In the genomic region with DNA sequence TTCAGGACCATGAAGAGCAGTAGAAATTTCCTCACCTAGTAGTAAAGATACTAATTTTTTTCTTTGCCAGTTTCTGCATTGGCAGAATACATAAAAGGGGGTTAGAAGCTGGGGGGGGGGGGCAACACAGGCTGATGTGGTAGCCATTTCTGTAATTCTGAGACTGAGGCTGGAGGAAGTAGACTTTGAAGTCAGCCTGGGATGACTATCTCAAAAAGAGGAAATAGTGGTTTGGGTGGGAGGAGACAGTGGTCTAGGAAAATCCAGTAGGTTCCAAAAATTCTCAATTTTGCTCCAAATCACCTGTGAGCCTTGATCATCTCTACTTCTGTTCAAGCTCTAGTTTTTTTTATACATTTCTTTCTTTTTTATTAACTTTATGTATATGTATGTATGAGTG, we compare ENCODE assay signal across 21 mouse cellular contexts. TPM values are rescaled to one million over a fixed set of nuclear protein-coding genes. Genes with fewer than 3 reads are reported as not detected.
A peak's percentile ranks its signal among the peaks of the same experiment; 100 is the strongest.
DNase-seq lines count a peak whose midpoint lies in the region; TF ChIP-seq lines count a peak whose summit lies in the region.
"Had no signal": no experiment of that assay in that cellular context is flagged by ENCODE, and none has a peak within 500 bp of the region (broad histone marks: within the 10 kb centered on the region; RNA-seq: fewer than 3 reads in every experiment).

No protein-coding gene starts in this region.

- peak; percentile 77 for TF ChIP-seq EP300 in CH12.LX (IDR thresholded peaks at IDR 0.05; ENCODE audit: low read length)

- H3K36me3 ChIP-seq in CH12.LX (replicated peaks in 1 of 2; ENCODE audit: control insufficient read depth in 1 of 2, insufficient read depth in 1 of 2, low read length in 1 of 2), result peaks cover 63 to 86% of the 10 kb centered on the region in 2 experiments
- no peaks in the 10 kb centered on the region for H3K36me3 ChIP-seq in macrophage (ENCODE audit: inconsistent target)

- H3K27me3 ChIP-seq in CH12.LX (replicated peaks), result no peaks in the 10 kb centered on the region
- H3K27me3 ChIP-seq: limb, embryonic 12.5 days; liver, embryonic 15.5 days; neural tube, embryonic 12.5 days had no signal

- TF ChIP-seq POLR2A in CH12.LX (IDR thresholded peaks at IDR 0.05; ENCODE audit: low read depth, low read length), result no peak

- 0 out of 2 replicates have a peak overlapping the region, but pooled peaks have one; percentile 14 for H3K4me2 ChIP-seq in CH12.LX (ENCODE audit: insufficient read depth, low read depth, poor library complexity, severe bottlenecking)
- H3K4me2 ChIP-seq: limb, embryonic 12.5 days; liver, embryonic 15.5 days; neural tube, embryonic 12.5 days had no signal

- H3K79me2 ChIP-seq in CH12.LX (replicated peaks; ENCODE audit: control insufficient read depth, extremely low read depth, insufficient read depth, poor library complexity, severe bottlenecking), result no peaks in the 10 kb centered on the region
- H3K79me2 ChIP-seq in macrophage (ENCODE audit: inconsistent target), result no peaks in the 10 kb centered on the region

- TF ChIP-seq RAD21 in CH12.LX (IDR thresholded peaks at IDR 0.05; ENCODE audit: low read depth, low read length), result no peak

- no peaks in the 10 kb centered on the region for H3K9me3 ChIP-seq in CH12.LX (replicated peaks; ENCODE audit: low read length)
- H3K9me3 ChIP-seq: limb, embryonic 12.5 days; liver, embryonic 15.5 days; neural tube, embryonic 12.5 days had no signal

- TF ChIP-seq CTCF in CH12.LX (conservative IDR thresholded peaks at IDR 0.05 in 1 of 2, IDR thresholded peaks at IDR 0.05 in 1 of 2; ENCODE audit: low read depth in 2 of 2, low read length in 2 of 2), result no peak

- H3K4me3 ChIP-seq in CH12.LX (replicated peaks in 1 of 3; ENCODE audit: low read depth in 2 of 3, low read length in 2 of 3, poor library complexity in 1 of 3) (no peak overlapping the region), macrophage (ENCODE audit: inconsistent target) (no peak overlapping the region)
- H3K4me3 ChIP-seq: erythroblast, embryonic 14.5 days; limb, embryonic 12.5 days; liver, embryonic 15.5 days; myocyte; neural tube, embryonic 12.5 days had no signal

- in situ Hi-C loops in CH12.LX (cut with MboI; ENCODE audit: low pct_ligation_motif_present, low pct_unique_long_range_greater_than_20kb, low sequenced_read_pairs), result no loop called here

- H3K27ac ChIP-seq in CH12.LX (ENCODE audit: insufficient read depth, low read depth), result no peak overlapping the region
- H3K27ac ChIP-seq in macrophage, result peak overlapping the region; percentile 33
- H3K27ac ChIP-seq: hindbrain, postnatal 0 days; limb, embryonic 12.5 days; liver, embryonic 15.5 days; neural tube, embryonic 12.5 days had no signal

- H3K9ac ChIP-seq in CH12.LX (ENCODE audit: insufficient read depth, low read depth), result no peak overlapping the region
- H3K9ac ChIP-seq: limb, embryonic 12.5 days; liver, embryonic 15.5 days; neural tube, embryonic 12.5 days had no signal

- DNase-seq in CH12.LX (ENCODE audit: extremely low read depth), result peak; percentile 84
- peak; percentile 72 for DNase-seq in MEL-GATA-1-ER (ENCODE audit: extremely low read depth, low read depth)
- DNase-seq in embryo, embryonic 10 days (ENCODE audit: low spot score), result no peak
- no peak for DNase-seq in kidney, postnatal 36 days
- DNase-seq in frontal cortex, postnatal 36 days (ENCODE audit: low spot score in 2 of 2), result no peak
- DNase-seq: adrenal gland, adult 8-10 months; cerebellum, adult 11 months; cerebellum, adult 9-10 months; gastrocnemius, postnatal 10 days; heart, postnatal 14 days; kidney, adult 9 months; kidney, postnatal 10 days; lung, postnatal 36 days; right cerebral cortex, postnatal 4 days had no signal

- dilution Hi-C loops in CH12.LX (cut with MboI; ENCODE audit: extremely low pct_ligation_motif_present, extremely low pct_unique_long_range_greater_than_20kb, low sequenced_read_pairs), result no loop called here

- peaks cover 2 to 33% of the 10 kb centered on the region in 2 experiments; a peak in 2 of 4 replicates for H3K4me1 ChIP-seq in CH12.LX (ENCODE audit: control insufficient read depth in 1 of 2, insufficient read depth in 2 of 2)
- H3K4me1 ChIP-seq: limb, embryonic 12.5 days; liver, embryonic 15.5 days; neural tube, embryonic 12.5 days had no signal

TF ChIP-seq in CH12.LX, 34 proteins besides CTCF, POLR2A, EP300 and RAD21:
- TF ChIP-seq SMC3 (IDR thresholded peaks at IDR 0.05; ENCODE audit: low read depth, low read length), result no peak
- peak; percentile 58 for TF ChIP-seq MEF2A (IDR thresholded peaks at IDR 0.05; ENCODE audit: borderline replicate concordance, low read depth, low read length)
- TF ChIP-seq ZKSCAN1 (IDR thresholded peaks at IDR 0.05; ENCODE audit: borderline replicate concordance, low read depth, low read length), result no peak
- TF ChIP-seq IRF4 (IDR thresholded peaks at IDR 0.05; ENCODE audit: low read depth, low read length), result peak; percentile 44; the same call in 1 of the 2 replicates
- 0 out of 2 replicates have a peak, but pooled peaks have one; percentile 21 for TF ChIP-seq JUND (conservative IDR thresholded peaks at IDR 0.05; ENCODE audit: low read depth, low read length)
- TF ChIP-seq ETS1 (conservative IDR thresholded peaks at IDR 0.05; ENCODE audit: low read depth, low read length), result peak; percentile 19; the same call in 1 of the 2 replicates
- peak; percentile 42; the same call in 1 of the 2 replicates for TF ChIP-seq CHD2 (IDR thresholded peaks at IDR 0.05; ENCODE audit: low read length)

RNA-seq across cellular contexts. Expression of gene Pfdn5, which starts 14.4 kb away (rescaled TPM):
- total RNA-seq in CH12.LX (2012; rRNA removed) (265 and 269 TPM in 2 replicates), CH12.LX (2014; rRNA removed) (296 and 371 TPM in 2 replicates)
- polyA plus RNA-seq in CH12.LX (2012; ENCODE audit: insufficient read length, low read depth) (356 and 502 TPM in 2 replicates), macrophage (2018) (258 to 355 TPM (median 355 TPM) in 3 replicates)
- total RNA-seq in macrophage (2018; cell fraction: chromatin; rRNA removed), result 10 to 100 TPM; 18.0 to 66.8 (median 47.8) TPM
- total RNA-seq in macrophage (2018; cell fraction: cytosol; rRNA removed), result 100 to 1,000 TPM; 166 to 430 (median 223) TPM
- 10 to 100 TPM; 35.9 to 91.4 (median 60.9) TPM for total RNA-seq in macrophage (2018; cell fraction: nucleus; rRNA removed)

RNA-seq across cellular contexts. Expression of gene Espl1, which starts 15.4 kb away (rescaled TPM):
- total RNA-seq in CH12.LX (2012; rRNA removed), result 51.0 and 64.6 TPM in 2 replicates
- total RNA-seq in CH12.LX (2014; rRNA removed), result 41.0 and 41.3 TPM in 2 replicates
- 80.7 and 110 TPM in 2 replicates for polyA plus RNA-seq in CH12.LX (2012; ENCODE audit: insufficient read length, low read depth)
- total RNA-seq in macrophage (2018; cell fraction: chromatin; rRNA removed), result 10 to 100 TPM in 9 of 26 experiments, 1 to 10 TPM in 17; 1.8 to 32.0 (median 8.2) TPM
- 1 to 10 TPM in 24 of 26 experiments, under 1 TPM in 2; 0.81 to 8.2 (median 3.1) TPM for total RNA-seq in macrophage (2018; cell fraction: cytosol; rRNA removed)
- 10 to 100 TPM in 3 of 26 experiments, 1 to 10 TPM in 23; 1.3 to 19.0 (median 5.7) TPM for total RNA-seq in macrophage (2018; cell fraction: nucleus; rRNA removed)
- 1.0 to 5.7 TPM (median 3.5 TPM) in 3 replicates for polyA plus RNA-seq in macrophage (2018)

RNA-seq across cellular contexts. Expression of gene Myg1, which starts 20.0 kb away (rescaled TPM):
- total RNA-seq in CH12.LX (2012; rRNA removed), result 105 and 126 TPM in 2 replicates
- 121 and 133 TPM in 2 replicates for total RNA-seq in CH12.LX (2014; rRNA removed)
- polyA plus RNA-seq in CH12.LX (2012; ENCODE audit: insufficient read length, low read depth), result 132 and 166 TPM in 2 replicates
- total RNA-seq in macrophage (2018; cell fraction: chromatin; rRNA removed), result 10 to 100 TPM in 25 of 26 experiments, 1 to 10 TPM in 1; 10.0 to 65.5 (median 29.2) TPM
- total RNA-seq in macrophage (2018; cell fraction: cytosol; rRNA removed), result 10 to 100 TPM; 13.4 to 27.8 (median 20.5) TPM
- total RNA-seq in macrophage (2018; cell fraction: nucleus; rRNA removed), result 10 to 100 TPM; 12.6 to 75.2 (median 23.6) TPM
- 15.1 to 28.2 TPM (median 21.0 TPM) in 3 replicates for polyA plus RNA-seq in macrophage (2018)

RNA-seq across cellular contexts. Expression of gene Mfsd5, which starts 32.2 kb away (rescaled TPM):
- 31.1 and 37.1 TPM in 2 replicates for total RNA-seq in CH12.LX (2012; rRNA removed)
- total RNA-seq in CH12.LX (2014; rRNA removed), result 43.7 and 51.8 TPM in 2 replicates
- polyA plus RNA-seq in CH12.LX (2012; ENCODE audit: insufficient read length, low read depth), result 76.2 and 90.6 TPM in 2 replicates
- total RNA-seq in macrophage (2018; cell fraction: chromatin; rRNA removed), result 10 to 100 TPM in 4 of 26 experiments, 1 to 10 TPM in 22; 2.6 to 13.6 (median 6.1) TPM
- 100 to 1,000 TPM in 1 of 26 experiments, 10 to 100 TPM in 25; 52.1 to 102 (median 74.8) TPM for total RNA-seq in macrophage (2018; cell fraction: cytosol; rRNA removed)
- total RNA-seq in macrophage (2018; cell fraction: nucleus; rRNA removed), result 10 to 100 TPM; 13.5 to 78.9 (median 54.2) TPM
- 49.9 to 84.0 TPM (median 66.7 TPM) in 3 replicates for polyA plus RNA-seq in macrophage (2018)

RNA-seq across cellular contexts. Expression of gene Aaas, which starts 39.1 kb away (rescaled TPM):
- 95.5 and 98.3 TPM in 2 replicates for total RNA-seq in CH12.LX (2012; rRNA removed)
- 107 and 126 TPM in 2 replicates for total RNA-seq in CH12.LX (2014; rRNA removed)
- polyA plus RNA-seq in CH12.LX (2012; ENCODE audit: insufficient read length, low read depth), result 241 and 266 TPM in 2 replicates
- total RNA-seq in macrophage (2018; cell fraction: chromatin; rRNA removed), result 10 to 100 TPM in 21 of 26 experiments, 1 to 10 TPM in 5; 4.7 to 41.4 (median 27.0) TPM
- total RNA-seq in macrophage (2018; cell fraction: cytosol; rRNA removed), result 10 to 100 TPM in 25 of 26 experiments, 1 to 10 TPM in 1; 9.7 to 17.1 (median 12.3) TPM
- total RNA-seq in macrophage (2018; cell fraction: nucleus; rRNA removed), result 10 to 100 TPM in 17 of 26 experiments, 1 to 10 TPM in 9; 4.8 to 29.8 (median 16.8) TPM
- polyA plus RNA-seq in macrophage (2018), result 10.7 to 28.2 TPM (median 18.0 TPM) in 3 replicates

Comparison
In these comparisons a context has a peak if more than half of its experiments do, and no peak if none do; other contexts are left out.
1. DNase-seq: peak in CH12.LX (single experiment) and MEL-GATA-1-ER (single experiment); none in embryo, embryonic 10 days (single experiment), kidney, postnatal 36 days (0 of 2) and frontal cortex, postnatal 36 days (0 of 2).
2. RNA of gene Espl1, which starts 15.4 kb away (polyA plus RNA-seq): 80.7 to 110 TPM in CH12.LX; 1.0 to 5.7 TPM in macrophage; every median in the first group is over 10 times any median in the second.